Mouse (Mus musculus): ENCODE results near the gene Phf19. TPM values are rescaled to one million over a fixed set of nuclear protein-coding genes. Genes with fewer than 3 reads are reported as not detected.
A peak's percentile ranks its signal among the peaks of the same experiment; 100 is the strongest.

Phf19 gene
- polyA plus RNA-seq (2012; rRNA removed) = 0.21 and 0.91 TPM in 2 replicates

DNA sequence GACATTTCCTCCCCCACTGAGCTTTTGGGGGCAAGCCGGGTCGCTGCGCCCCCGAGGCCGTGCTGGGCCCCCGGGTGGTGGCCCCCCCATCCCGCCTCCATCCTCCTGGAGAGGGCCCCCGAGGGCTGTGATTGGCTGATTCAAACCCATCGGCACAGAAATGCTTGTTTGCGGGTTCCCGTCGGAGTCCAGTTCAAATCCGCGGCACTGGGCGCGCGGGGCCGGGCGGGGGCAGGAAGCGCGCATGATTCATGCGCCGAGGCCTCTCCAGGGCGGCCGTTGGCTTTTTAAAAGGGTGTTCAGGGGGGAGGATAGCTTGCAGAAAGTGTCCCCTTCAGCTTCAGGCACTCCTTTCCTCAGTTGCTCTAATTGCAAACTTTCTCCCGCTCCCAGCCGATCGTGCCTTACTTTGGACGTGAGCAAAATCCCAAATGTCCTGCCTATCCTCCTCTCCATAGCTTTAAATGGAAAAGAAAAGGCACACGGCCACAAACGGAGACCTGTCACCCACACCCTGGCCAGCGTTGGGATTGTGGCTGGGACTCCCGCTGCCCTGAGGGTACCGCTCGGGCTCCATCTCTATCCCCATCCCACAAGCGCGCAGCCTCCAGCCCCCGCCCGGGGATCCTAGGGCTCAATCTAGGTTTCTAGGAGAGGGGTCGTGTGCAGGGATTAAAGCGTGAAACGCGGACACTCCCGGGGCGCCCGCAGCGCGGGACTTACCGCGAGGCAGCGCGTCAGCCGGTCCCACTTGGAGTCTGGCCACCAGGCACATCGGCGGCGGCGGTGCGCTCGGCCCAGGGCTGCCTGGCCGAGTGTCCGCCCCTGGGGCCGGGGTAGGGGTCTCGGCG is at the start of gene Phf19:
Phf19 (minus strand) TSS at position 809 of the 851 bp plus-strand sequence.
- Histone ChIP-seq H3K4me1 (ENCODE audit: control insufficient read depth, insufficient read depth, low read length) (peaks cover 13% of the 10 kb centered on the region), H3K27me3 (ENCODE audit: control insufficient read depth, insufficient read depth, low read length) (peaks cover 2% of the 10 kb centered on the region), H3K27ac (ENCODE audit: control insufficient read depth, insufficient read depth, low read depth, low read length) (no peak within 1 kb of the TSS), H3K4me3 (ENCODE audit: control insufficient read depth, low read depth, low read length) (peak within 1 kb of the TSS; percentile 65), H3K36me3 (ENCODE audit: control insufficient read depth, insufficient read depth, low read length) (no peaks in the 10 kb centered on the region)
- TF ChIP-seq POLR2A (IDR thresholded peaks at IDR 0.05; ENCODE audit: control insufficient read depth, low read depth, low read length) (no peak), CTCF (IDR thresholded peaks at IDR 0.05; ENCODE audit: control insufficient read depth, insufficient read depth, insufficient replicate concordance, low read depth, low read length) (no peak)

- Histone ChIP-seq H3K27ac (ENCODE audit: control insufficient read depth, insufficient read depth, low read depth, low read length) (peak overlapping the region; percentile 41; the same call in 1 of the 2 replicates), H3K4me3 (ENCODE audit: control insufficient read depth, low read depth, low read length) (peak overlapping the region; percentile 80), H3K36me3 (ENCODE audit: control insufficient read depth, insufficient read depth, low read length) (no peaks in the 10 kb centered on the region), H3K4me1 (ENCODE audit: control insufficient read depth, insufficient read depth, low read length) (peaks cover 18% of the 10 kb centered on the region), H3K27me3 (ENCODE audit: control insufficient read depth, insufficient read depth, low read length) (no peaks in the 10 kb centered on the region)
- no peak for TF ChIP-seq CTCF (IDR thresholded peaks at IDR 0.05; ENCODE audit: control insufficient read depth, insufficient read depth, insufficient replicate concordance, low read depth, low read length)
- no peak for TF ChIP-seq POLR2A (IDR thresholded peaks at IDR 0.05; ENCODE audit: control insufficient read depth, low read depth, low read length)
These were observed 49.6 kb upstream of the Phf19 start for GRCm38 (mm10) chr2:34963371-34963956.

DNA sequence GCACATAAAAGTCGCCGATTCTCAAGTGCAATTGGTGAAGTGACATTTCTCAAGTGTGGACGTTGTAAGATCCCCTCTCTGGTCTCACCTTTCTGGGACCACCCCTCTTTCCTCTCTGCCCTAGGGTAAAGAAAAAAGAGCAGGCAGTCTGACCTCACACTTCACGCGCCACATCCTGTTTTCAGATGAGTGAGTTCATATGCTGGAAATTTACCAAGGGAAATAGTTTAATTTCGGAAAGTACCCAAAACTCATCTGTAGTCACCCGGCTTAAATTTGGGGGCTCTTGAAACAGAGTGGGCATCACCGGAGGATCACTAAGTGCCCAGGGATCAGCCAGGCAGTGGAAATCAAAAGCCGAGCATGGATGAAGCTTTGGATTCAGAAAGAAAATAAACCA is 49.1 kb upstream of the Phf19 start:
- H3K27me3 ChIP-seq (ENCODE audit: control insufficient read depth, insufficient read depth, low read length) = no peaks in the 10 kb centered on the region
- no peaks in the 10 kb centered on the region for H3K36me3 ChIP-seq (ENCODE audit: control insufficient read depth, insufficient read depth, low read length)
- peak overlapping the region; percentile 80; the same call in 1 of the 2 replicates for H3K4me3 ChIP-seq (ENCODE audit: control insufficient read depth, low read depth, low read length)
- no peak for TF ChIP-seq POLR2A (IDR thresholded peaks at IDR 0.05; ENCODE audit: control insufficient read depth, low read depth, low read length)
- TF ChIP-seq CTCF (IDR thresholded peaks at IDR 0.05; ENCODE audit: control insufficient read depth, insufficient read depth, insufficient replicate concordance, low read depth, low read length) = no peak
- no peak overlapping the region for H3K27ac ChIP-seq (ENCODE audit: control insufficient read depth, insufficient read depth, low read depth, low read length)
- peaks cover 18% of the 10 kb centered on the region for H3K4me1 ChIP-seq (ENCODE audit: control insufficient read depth, insufficient read depth, low read length)

- no peaks in the 10 kb centered on the region for H3K27me3 ChIP-seq (ENCODE audit: control insufficient read depth, insufficient read depth, low read length)
- TF ChIP-seq CTCF (IDR thresholded peaks at IDR 0.05; ENCODE audit: control insufficient read depth, insufficient read depth, insufficient replicate concordance, low read depth, low read length) (no peak), POLR2A (IDR thresholded peaks at IDR 0.05; ENCODE audit: control insufficient read depth, low read depth, low read length) (no peak)
- H3K36me3 ChIP-seq (ENCODE audit: control insufficient read depth, insufficient read depth, low read length) = no peaks in the 10 kb centered on the region
- H3K4me3 ChIP-seq (ENCODE audit: control insufficient read depth, low read depth, low read length) = no peak overlapping the region
- peaks cover 18% of the 10 kb centered on the region for H3K4me1 ChIP-seq (ENCODE audit: control insufficient read depth, insufficient read depth, low read length)
- no peak overlapping the region for H3K27ac ChIP-seq (ENCODE audit: control insufficient read depth, insufficient read depth, low read depth, low read length)
These were observed 48.4 kb upstream of the Phf19 start for GRCm38 (mm10) chr2:34962211-34962610.

DNA sequence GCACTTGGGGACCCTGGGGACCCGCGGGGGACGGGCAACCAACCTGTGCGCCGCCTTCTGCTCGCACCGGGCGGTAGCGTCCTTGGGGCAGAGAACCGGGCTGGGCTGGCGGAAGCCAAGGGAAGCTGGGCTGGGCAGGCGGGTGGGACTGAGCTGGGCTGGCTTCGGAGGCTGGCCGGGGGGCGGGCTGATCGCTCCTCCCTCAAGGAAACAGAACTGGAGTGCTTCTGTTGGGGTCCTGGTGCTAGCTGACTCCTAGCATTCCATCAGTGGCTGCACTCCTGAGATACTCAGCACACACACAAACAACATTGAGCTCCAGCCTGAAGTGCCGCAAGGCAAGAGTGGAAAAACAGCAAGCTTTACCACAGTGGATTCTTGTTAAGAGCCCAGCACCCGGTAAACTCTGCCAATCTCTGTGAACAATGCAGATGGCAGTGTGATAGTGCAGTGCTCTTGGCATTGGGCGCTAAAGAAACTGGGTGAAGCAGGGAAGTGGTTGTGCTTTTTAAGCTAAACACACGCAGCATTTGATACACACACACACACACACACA is 47.7 kb upstream of the Phf19 start, which contains the start of gene Traf1:
Traf1 (minus strand) TSS at position 292 of the 556 bp plus-strand sequence.
- Histone ChIP-seq H3K36me3 (ENCODE audit: control insufficient read depth, insufficient read depth, low read length) (no peaks in the 10 kb centered on the region), H3K4me3 (ENCODE audit: control insufficient read depth, low read depth, low read length) (no peak within 1 kb of the TSS), H3K27me3 (ENCODE audit: control insufficient read depth, insufficient read depth, low read length) (no peaks in the 10 kb centered on the region), H3K27ac (ENCODE audit: control insufficient read depth, insufficient read depth, low read depth, low read length) (no peak within 1 kb of the TSS), H3K4me1 (ENCODE audit: control insufficient read depth, insufficient read depth, low read length) (peaks cover 18% of the 10 kb centered on the region)
- TF ChIP-seq POLR2A (IDR thresholded peaks at IDR 0.05; ENCODE audit: control insufficient read depth, low read depth, low read length) = no peak
- TF ChIP-seq CTCF (IDR thresholded peaks at IDR 0.05; ENCODE audit: control insufficient read depth, insufficient read depth, insufficient replicate concordance, low read depth, low read length) = no peak

- no peak for TF ChIP-seq POLR2A (IDR thresholded peaks at IDR 0.05; ENCODE audit: control insufficient read depth, low read depth, low read length)
- no peak for TF ChIP-seq CTCF (IDR thresholded peaks at IDR 0.05; ENCODE audit: control insufficient read depth, insufficient read depth, insufficient replicate concordance, low read depth, low read length)
These were observed 47.1 kb upstream of the Phf19 start for GRCm38 (mm10) chr2:34960966-34961365.

DNA sequence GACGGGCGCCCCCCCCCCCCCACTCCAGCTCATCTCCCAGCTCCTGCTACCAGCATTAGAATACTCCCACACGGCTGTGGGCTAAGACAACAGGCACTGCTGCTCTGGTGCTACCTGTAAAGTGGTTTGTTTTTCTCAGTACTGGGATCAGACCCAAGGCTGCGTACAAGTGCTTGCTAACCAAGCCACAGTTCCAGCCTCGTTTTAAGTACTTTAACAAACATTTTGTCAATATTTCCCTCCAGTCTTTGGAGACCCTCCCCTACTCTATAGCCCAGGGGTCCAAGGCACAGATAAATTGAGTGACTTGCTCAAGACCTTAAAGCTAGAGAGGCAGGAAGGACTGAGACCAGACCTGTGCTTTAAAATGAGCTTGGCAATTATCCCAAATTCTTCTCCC is 46.6 kb upstream of the Phf19 start:
- Histone ChIP-seq H3K27me3 (ENCODE audit: control insufficient read depth, insufficient read depth, low read length) (no peaks in the 10 kb centered on the region), H3K27ac (ENCODE audit: control insufficient read depth, insufficient read depth, low read depth, low read length) (no peak overlapping the region), H3K36me3 (ENCODE audit: control insufficient read depth, insufficient read depth, low read length) (no peaks in the 10 kb centered on the region), H3K4me1 (ENCODE audit: control insufficient read depth, insufficient read depth, low read length) (peaks cover 15% of the 10 kb centered on the region), H3K4me3 (ENCODE audit: control insufficient read depth, low read depth, low read length) (no peak overlapping the region)
- TF ChIP-seq CTCF (IDR thresholded peaks at IDR 0.05; ENCODE audit: control insufficient read depth, insufficient read depth, insufficient replicate concordance, low read depth, low read length) = no peak
- TF ChIP-seq POLR2A (IDR thresholded peaks at IDR 0.05; ENCODE audit: control insufficient read depth, low read depth, low read length) = no peak

More at GRCm38 (mm10) chr2:34960966-34961365, 47.1 kb upstream of the Phf19 start:
- peaks cover 16% of the 10 kb centered on the region for H3K4me1 ChIP-seq (ENCODE audit: control insufficient read depth, insufficient read depth, low read length)
- H3K4me3 ChIP-seq (ENCODE audit: control insufficient read depth, low read depth, low read length) = no peak overlapping the region
- H3K27me3 ChIP-seq (ENCODE audit: control insufficient read depth, insufficient read depth, low read length) = no peaks in the 10 kb centered on the region
- H3K36me3 ChIP-seq (ENCODE audit: control insufficient read depth, insufficient read depth, low read length) = no peaks in the 10 kb centered on the region
- no peak overlapping the region for H3K27ac ChIP-seq (ENCODE audit: control insufficient read depth, insufficient read depth, low read depth, low read length)
